Mouse (Mus musculus) lung, postnatal 36 days (tissue): ENCODE measurements around the gene Iqsec1.
A peak's percentile ranks its signal among the peaks of the same experiment; 100 is the strongest.

Source experiments
- DNase-seq: peaks from one replicate; pipeline ENCODE4 v3.0.0; 2022; ENCODE audit warnings: mixed read lengths

Iqsec1 gene

DNA sequence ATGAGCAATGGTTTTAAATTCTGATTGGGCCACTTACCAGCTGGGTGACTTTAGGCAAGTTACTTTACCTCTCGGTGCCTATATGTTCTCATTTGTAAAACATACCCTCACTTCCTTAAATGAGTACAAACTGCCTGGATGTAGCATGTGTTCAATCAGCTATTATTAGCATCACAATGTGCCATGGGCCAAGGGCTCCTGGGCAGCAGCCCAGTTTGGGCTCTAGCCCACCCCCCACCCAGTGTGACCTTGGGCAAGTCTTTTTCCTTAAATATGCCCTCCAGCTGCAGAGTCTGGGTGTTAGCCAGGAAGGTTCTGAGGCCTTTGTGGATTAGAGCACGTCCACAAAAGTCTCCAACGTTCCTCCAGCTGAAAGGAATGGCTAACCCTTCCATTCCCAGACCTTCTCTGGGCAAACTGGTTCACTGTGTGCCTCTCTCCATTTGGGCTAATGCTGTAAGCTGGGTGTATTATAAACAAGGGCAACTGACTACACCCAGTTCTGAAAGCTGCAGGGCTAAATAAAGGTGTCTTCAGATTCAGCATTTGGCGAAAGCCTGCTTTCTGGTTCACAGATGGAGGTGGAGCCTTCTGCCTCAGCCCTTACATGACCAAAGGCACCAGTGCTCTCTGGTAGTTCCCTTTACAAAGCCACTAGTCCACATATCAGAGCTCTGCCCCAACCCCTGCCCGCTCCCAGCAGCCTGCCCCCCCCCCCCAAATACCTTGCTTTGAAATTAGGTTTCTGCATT, 101.3 kb downstream of the Iqsec1 start:
- no peak for DNase-seq

DNA sequence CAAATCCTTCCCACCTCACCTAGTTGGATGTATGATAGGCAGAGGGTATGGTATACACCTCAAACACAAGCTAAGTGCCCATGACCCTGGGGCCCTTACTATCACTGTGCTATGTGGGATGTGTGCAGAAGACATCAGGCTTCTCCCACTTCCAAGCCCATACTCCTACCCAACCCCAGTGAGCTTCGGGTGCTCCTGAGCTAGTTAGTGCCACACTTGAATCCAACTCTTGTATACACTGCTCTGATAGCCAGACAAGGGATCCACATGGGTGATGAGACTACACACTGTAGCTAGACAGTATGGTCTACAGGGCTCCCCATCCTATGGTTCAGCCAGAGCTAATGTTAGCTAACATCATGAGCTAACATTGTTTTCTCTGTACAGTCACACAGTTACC, 102.9 kb downstream of the Iqsec1 start:
- DNase-seq: no peak

DNA sequence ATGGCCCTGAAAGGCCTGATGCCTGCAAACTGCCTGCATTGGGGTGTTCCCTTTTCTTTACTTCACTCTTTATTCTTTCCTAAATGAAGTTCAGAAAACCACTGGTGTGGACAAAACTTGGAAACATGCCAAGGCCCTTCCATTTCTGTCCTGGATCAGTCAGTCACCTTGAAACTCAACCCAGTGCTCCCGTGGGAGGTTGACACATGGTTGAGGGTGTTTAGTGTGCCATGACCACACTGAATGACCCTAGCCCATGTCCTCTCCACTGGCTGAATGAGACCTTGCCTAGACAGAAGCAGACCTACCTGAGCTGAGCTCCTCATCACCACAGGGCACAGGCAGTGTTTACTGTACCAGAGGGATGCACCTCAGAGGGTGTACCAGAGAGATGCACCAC, 103.9 kb downstream of the Iqsec1 start:
- no peak for DNase-seq

DNA sequence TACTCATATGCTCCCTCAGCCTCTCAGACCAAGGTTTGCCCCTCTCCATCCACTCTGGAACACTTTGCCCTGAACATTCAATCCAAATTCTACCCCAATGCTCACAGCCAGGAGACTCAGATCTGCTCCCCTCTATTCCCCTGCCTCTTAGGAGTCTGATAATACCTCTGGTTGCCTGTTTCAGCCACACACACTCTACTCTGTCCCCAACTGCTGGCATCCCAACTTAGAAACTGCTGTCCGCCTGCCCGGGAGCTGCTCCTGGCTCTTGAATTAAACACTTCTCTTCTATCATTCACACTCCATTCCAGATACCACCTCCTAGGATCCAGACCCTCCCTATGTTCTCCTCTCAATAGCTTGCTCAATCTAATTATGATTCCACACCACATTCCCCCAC, 107.5 kb downstream of the Iqsec1 start:
- no peak for DNase-seq

DNA sequence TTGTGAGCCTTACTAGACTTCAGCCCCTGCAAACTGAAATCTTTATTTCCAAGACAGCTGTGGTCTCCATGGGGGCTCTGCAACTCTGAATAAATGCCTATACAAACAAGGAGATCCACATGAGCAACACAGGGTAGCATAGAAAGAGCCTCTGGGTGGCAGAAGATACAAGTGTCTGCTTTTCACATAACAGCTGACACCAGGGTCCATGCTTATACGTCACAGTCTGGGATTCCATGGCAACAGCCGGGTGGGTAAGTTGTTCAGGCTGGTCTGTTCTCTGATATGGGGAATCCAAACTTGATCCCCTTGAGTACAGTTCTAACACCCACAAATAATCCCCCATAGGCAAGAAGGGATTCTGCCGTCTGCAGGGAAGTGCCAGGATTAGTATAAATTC, 108.1 kb downstream of the Iqsec1 start:
- no peak for DNase-seq

DNA sequence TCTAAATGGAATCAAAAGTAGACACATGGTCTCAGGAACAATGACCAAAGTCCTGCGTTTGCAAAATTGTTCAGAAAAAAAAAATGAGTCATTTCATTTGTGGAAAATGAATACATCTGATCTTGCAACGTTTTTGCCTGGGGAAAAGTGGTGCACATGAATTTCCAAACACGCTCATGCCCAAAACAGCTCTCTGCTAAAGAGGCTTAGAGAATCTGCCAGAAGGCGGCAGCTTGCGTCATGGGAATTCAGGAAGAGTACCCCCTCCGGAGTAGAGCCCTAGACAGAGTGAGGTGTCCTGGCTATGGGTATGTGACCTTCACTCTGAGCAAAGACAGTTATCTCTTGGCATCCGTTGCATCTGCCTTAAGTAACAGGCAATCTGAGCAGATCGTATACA, 116.9 kb downstream of the Iqsec1 start:
- no peak for DNase-seq

DNA sequence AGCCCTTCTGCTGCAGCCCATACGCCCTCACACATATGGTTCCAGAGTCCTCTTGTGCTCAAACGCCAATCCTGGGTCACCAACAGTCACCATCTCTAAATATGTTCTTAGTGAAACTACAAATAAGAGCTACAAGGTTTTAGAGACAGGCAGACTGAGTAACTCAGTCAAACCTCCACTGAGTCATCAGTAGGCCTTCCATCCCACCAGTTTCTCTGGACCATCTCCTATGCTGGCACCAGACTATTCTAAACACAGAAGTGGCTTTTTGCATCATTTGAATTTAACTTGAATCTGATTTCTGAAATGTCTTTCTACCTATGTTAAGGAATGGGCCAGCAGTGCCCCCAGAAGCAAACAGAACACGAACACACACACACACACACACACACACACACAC, 120.5 kb downstream of the Iqsec1 start:
- no peak for DNase-seq

DNA sequence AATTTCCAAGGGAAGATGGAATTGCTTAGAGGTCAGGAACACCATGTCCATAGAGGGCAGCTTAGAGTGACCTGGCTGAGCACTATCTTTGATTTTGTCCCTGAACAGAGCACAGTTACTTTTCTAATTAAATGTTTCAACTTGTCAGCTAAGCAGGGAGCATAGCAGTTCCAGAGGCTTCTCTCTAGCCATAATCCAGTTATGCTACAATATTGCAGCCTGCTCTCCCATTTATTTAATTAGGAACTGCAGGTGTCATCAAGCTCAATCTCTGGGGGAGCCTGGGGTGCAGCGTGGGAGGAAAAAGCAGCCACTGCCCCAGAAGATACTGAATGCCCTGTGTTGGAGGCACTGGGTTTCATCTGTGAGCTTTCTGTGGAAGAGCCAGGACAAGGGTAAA, 127.1 kb downstream of the Iqsec1 start:
- DNase-seq: no peak

DNA sequence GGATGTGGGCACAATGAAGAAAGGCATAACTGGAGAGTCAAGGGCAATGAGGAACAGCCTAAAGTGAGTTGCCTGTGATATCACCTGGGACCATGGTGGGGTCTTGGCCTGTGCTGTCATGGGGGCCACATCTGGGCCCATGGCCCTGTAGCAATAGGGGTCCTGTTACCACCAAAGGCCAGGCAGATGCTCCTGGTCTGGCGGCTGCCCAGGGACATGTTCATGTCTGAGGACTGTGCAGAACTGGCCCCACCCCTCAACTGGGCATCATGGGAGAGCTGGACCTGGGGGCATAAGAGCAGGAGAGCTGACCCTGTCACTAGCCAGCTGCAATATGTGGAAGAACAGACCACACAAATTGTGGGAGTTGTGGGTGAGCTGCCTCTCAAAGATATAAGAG, 130.6 kb downstream of the Iqsec1 start:
- DNase-seq: no peak

DNA sequence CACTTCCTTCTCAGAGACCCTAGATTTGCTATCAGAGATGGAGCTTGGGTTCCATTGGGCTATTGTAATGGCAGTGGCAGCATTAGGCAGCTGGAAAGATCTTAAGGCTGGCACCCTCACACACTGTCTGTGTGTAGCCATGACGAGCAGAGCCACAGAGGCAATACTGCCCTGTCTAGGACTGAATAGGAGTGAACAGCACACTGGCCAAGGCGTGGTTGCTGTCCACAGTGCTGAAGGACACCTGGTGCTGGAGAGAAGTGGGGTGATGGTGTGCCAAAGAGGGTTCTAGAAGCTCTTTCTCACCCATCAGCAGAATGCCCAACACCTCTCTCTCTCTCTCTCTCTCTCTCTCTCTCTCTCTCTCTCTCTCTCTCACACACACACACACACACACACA, 136.1 kb downstream of the Iqsec1 start:
- DNase-seq: no peak

DNA sequence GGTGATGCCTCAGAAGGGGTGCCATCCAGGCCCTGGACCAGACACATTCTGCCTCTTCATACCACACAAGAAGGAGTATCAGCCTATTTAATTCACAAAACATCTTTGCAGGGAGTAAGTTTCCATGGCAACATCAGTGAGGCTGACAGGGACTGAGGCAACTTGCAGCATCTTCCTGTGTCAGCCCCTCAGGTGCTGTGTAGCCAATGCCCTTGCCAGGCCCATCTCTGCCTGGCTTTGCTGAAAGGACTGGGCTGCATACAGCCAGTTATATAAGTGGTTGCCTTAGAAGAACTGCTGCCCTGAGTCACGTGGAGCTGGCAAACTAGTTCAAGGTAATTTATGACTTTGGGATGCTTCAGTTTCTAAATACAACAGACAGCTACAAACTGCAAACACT, 140.4 kb downstream of the Iqsec1 start:
- no peak for DNase-seq

DNA sequence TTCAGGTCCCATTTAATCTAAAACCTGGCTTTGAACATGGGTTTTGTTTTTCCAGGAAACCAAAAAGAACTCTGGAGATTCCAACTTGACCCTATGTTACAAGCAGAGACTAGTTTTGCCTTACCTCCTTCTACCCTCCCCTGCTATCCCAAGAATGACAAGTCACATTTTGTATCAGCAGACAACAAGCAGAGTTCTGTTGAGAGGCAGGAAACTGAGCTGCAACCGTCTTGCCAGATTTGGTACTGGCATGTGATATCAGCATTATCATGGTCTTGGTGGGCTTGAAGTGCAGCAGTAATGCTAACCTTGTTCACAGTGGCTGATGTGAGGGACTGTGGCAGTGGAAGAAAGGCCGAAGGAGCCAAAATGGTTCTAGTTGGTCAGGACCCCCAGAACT, 141.0 kb downstream of the Iqsec1 start:
- no peak for DNase-seq

DNA sequence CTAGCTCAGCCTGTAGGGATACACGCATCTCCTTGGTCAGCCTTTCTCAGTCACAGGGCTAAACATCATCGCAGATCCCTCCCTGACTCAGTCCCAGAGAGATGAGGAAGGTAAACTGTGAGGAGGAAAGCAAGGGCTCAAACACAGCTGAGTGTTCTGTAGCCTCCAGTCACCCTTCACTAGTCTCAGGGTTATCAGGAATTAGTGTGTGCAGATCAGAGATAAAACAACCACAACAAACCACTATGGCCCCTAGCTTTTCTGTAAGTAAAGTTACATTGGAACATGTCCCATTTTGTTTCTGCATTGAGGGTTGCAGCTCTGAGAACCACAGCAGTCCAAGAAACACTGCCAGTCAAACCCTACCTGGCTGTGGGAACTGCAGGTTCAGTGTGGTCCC, 148.5 kb downstream of the Iqsec1 start:
- no peak for DNase-seq

DNA sequence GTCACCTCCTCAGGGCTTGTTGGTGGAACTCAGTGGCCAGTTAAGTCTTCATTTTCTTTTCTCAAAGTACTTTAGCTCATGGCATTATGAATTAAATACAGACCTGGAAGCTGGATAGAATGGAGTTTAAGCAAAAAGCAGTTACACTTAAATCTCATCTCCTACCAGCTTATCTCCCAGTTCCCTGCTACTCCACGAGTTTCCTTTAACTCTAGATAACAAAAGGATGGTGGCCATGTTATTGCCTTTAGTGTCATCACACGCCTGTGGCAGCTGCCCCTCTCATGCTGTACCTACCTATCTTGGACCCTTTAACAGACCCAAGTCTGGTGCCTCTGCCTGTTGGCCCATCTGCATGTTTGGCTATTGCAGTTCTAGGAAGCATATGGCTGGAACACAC, 151.7 kb downstream of the Iqsec1 start:
- DNase-seq: no peak

DNA sequence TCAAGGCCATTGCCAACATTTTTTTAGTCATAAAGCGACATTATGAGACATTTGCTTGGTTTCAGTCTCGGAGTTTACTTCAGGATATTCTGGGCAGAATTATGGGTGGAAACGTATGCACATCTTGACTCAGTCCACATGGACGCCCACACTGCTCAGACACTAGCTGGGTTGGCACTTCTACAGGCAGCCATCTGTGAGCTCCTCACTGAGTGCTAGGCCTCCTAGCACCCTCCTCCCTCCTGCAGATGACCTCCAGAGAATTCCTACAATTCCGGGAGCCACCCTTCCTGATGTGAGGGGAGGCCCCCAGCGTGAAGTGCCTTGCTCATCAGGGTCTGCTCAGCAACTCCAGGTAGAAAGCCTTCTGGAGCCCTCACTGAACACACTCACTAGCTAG, 158.9 kb downstream of the Iqsec1 start:
- DNase-seq: no peak

DNA sequence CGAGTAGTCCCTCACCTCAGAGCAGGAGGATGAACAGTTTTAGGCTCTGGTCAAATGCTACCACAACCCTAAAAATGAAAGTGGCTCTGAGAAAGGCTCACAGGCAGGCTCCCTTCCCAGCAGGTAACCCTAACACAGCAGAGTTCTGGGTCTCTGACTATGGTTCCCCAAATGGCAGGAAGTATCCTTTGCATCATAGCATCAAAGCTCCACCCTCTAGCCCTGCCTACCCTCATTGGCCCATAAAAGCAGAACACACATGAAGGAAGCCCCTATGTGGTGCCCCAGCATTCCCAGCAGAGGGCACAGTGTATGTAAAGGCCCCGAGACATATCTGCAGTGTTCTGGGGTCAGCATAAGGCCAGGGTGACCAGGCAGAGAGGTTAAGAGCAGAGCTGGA, 163.4 kb downstream of the Iqsec1 start:
- peak; percentile 45 for DNase-seq

DNA sequence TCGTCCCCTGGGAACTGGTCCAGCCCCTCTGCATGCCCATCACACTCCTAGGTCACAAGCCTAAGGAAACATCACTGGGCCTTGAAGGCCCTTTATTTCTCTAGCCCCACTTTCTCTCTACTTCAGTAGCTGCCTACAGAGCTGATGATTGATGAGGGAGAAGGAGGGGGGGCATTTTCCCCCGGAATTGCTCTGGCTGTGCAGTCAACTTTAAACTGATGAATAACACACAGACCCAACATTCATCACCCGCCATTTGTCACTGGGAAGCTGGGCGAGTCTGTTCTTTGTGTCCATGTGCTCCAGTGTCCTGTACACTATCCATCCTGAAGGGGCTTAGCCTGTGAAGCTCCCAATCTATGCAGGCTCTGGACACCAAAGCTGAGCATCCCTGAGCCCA, 165.2 kb downstream of the Iqsec1 start:
- no peak for DNase-seq

DNA sequence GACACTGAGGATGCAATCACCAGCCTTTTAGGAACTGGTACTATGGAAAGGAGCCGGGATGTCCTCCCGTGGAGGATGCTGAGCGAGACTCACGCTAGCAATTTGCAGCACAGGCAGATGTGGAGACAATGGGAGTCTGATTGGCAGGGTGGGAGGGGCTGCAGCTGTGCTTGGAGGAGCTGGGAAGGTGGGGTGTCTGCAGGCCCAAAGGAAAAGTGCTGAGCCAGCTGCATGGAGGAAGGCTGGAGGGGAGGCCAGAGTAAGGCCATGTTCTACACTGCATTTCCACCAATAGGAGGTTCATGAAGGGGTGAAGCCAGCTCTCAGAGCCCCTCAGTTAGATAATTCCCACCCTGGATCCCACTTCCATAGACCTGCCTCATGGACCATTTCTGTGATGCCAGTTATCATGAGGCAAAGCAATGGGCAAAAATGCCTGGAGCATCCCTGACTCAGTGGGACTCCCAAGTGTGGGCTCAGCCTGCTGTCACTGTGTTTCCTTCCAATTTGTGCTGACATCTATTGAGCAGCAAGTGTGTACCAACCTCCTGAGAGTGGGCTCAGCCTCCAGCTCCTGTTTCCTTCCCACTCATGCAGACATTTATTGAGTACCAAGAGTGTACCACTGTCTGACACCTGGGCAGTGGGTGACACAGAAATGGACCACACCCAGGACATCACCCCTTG, 166.4 kb downstream of the Iqsec1 start:
- DNase-seq: no peak

DNA sequence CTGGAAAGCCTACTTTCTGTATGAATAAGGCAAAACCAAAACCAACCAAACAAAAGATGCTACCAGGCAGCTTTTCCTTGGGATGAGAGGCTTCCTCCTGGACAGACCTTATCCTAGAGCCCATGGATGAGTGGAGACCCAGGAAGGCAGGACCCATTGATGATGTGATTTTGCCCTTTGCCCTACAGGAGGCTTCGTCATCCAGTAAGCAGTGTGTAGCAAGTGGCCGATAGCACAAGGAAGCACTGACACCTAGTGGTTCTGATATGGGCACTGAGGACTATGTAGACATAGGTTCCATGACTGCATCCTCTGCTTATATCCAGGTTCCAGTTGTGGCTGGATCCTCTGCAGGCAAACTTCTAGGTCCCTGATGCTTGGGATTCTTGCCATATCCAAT, 168.6 kb downstream of the Iqsec1 start:
- peak; percentile 39 for DNase-seq

DNA sequence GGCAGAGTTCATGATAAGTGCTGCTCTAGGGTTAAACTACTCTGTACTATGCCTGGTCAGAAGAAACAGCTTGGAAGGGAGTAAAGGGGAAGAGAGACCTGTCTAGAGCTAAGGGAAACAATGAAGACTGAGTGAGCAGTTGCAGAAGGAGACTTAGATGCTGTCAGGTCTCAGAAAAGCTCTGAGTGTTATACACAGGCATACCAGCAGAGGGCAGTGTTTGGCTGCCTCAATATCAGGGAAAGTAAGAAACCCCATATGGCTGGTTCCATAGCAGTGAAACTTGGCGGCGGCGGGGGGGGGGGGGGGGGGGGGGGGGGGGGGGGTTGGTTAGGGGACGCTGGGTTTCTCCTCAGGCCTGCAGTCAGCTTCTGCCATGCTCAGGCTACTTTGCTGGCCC, 169.5 kb downstream of the Iqsec1 start:
- DNase-seq: peak; percentile 84

DNA sequence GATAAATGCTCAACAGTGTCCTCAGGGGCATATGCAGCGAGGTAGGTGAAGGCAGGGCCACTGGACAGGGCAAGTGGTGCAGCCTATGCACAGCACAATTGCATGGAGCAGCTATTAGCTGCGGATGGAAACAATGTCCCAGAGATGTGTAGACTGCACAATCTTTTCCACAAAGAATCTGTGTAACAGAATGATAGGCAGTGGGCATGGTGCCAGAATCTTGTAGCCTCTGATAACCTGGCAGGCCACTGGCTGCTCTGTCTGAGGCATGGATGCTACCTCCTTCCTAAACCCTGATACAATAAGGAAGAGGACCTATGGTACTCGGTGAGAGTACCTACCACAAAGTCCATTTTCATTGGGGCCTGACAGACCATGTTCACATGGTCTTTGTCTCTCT, 171.9 kb downstream of the Iqsec1 start:
- no peak for DNase-seq

DNA sequence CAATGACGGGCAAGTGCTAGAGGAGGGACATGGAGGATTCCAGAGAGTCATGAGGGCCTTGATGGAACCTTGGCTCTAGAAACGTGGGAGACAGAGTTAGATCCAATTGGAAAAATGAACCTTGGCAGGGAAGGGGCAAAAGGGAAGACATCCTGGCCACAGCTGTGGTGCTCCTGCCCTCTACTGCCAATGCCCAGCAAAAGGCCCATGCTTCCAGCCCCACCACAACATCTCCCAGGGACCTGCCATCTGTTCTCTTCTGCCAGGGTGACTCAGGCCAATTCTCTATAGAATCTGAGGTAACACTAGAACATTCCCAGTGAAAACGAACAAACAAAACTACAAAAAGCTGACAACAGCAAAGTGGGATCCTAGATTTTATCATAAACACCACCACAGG, 173.1 kb downstream of the Iqsec1 start:
- DNase-seq: no peak

DNA sequence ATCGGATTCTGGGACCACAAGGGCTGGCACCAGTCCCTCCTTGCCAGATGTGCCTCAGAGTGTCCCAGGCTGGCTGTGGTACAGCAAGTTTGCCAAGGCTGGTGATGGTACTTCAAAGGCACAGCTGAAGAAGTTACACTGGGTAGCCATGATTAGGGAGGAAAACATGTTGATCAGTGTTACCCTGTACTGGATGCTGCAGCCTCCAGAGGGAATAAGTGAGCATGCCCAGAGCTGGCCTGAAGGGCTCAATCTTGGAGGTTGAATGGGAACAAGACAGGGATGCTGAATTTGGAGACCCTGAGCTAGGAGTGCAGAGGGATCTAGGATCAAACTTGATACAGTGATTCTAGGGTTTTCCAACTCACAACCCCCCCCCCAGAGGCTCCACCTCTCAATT, 175.0 kb downstream of the Iqsec1 start:
- DNase-seq: no peak

DNA sequence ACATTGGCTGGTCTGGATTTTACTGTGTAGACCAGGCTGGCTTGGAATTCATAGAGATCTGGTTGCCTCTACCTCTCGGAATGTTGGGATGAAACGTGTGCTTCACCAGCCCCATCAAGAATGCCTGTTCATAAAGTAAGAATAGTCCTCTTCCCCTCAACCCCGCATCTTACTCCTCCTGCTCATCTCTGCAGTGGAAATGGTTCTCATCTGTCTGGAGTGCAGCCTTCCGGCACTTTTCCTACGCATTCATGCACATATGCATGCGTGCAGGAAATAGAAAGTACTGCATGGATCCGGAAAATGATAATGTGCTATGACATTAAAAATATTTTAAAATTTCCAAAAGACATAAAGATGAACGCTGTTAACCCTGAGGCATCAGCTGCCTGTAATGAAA, 175.9 kb downstream of the Iqsec1 start:
- DNase-seq: no peak

DNA sequence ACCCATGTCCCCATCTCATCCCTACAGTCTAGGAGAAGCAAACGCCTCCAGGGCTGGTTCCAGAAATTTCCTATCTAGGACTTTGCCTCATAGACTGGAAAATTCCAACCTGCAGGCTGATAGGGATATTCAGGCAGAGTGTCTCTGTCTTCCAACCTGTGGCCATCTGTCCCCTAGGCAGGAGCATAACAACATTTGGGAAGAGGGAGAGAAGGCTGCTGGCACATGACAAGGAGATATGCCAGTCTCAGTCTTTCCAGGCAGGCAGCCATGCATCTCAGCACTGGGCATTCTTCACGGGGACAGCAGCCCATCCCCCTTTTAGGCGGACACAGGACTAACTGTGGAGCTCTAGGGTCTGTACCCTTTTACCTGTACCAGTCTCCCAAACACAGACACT, 176.4 kb downstream of the Iqsec1 start:
- DNase-seq: no peak
